Mouse (Mus musculus) heart, adult 2 months (tissue): ENCODE data around the gene Pdlim4.

Experiments
- CTCF ChIP-seq: fragments of 200-600 bp; IDR thresholded peaks from 2 replicates; pipeline ENCODE4 v1.8.1; 2022; ENCODE audit warnings: antibody characterized with exemption, mild to moderate bottlenecking, moderate library complexity
- EP300 ChIP-seq: fragments of 200-500 bp; IDR thresholded peaks from 2 replicates; pipeline ENCODE4 v1.6.1; 2011; ENCODE audit warnings: low read depth, low read length, control low read depth; ENCODE audit not compliant: insufficient read depth
- POLR2A ChIP-seq: fragments of 200-500 bp; IDR thresholded peaks from 2 replicates; pipeline ENCODE4 v1.6.1; 2011; ENCODE audit warnings: mild to moderate bottlenecking, low read depth, low read length, control low read depth; ENCODE audit not compliant: insufficient read depth

GRCm38 (mm10) chr11:54011255-54011654 is 57.6 kb downstream of the Pdlim4 start:
- TF ChIP-seq POLR2A (no peak), EP300 (no peak), CTCF (no peak)
